Mouse (Mus musculus): ENCODE measurements around the gene Amigo2.
"Not testable (repeated sequence)": the region's sequence is repeated elsewhere in the genome, so short reads cannot be mapped to it uniquely, and the experiment has no call there.

Gene Amigo2

DNA sequence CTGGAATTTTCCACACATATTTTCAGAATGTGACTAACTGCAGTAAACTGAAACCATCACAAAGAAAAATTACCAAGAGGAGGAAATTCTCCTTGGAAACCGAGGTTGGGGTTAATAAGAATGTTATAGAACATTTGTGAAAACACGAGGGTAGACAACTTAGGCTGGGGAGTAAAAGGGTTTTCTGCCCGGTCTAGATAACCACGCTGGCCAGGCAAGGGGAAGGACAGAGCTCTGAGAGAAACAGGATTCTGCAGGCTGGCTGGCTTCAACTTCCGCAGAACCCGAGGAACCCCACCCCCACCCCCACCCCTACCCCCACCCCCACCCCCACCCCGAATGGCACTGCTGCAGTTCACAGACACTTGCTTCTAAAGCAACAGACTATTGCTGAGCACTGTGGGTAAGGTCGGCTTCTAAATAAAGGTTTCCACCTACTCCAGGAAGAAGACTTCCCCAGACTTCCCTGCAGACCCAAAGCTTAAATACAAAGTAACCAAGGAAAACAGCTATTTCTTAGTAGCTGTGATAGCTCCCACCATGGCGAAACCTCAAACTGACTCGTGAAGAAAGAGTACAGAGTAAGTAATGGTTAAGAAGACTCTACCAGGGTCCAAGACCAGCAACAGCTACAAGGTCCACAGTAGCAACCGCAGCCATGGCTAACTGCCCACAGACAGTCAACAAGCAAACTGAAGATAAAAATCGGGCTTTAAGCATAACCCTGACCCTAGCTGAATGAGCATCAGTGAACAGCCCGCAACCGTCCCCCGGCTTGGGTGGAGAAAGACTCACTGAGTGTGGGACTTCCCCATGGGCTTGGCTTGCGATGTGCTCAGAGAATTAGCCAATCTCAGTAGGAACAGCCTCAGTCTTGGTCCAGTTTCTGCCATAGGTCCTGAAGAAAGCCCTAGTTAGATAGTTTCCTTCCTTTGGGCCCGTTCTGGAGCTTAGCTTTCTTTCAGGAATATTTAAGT lies 34.3 kb downstream of the Amigo2 start:
- DNase-seq: no peak

DNA sequence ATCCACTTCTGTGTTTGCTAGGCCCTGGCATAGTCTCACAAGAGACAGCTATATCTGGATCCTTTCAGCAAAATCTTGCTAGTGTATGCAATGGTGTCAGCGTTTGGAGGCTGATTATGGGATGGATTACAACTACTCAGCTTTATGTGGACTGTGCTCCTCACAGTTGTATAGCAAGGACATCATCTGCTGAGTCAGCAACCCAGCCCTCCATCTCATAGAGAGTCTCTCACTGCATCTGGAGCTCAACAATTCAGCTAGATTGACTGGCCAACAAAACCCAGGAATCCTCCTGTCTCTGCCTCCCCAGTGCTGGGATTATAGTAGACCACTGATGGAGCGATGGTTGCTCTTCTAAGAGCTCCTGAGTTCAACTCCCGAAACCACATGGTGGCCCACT lies 37.3 kb downstream of the Amigo2 start:
- not testable (repeated sequence) for DNase-seq

DNA sequence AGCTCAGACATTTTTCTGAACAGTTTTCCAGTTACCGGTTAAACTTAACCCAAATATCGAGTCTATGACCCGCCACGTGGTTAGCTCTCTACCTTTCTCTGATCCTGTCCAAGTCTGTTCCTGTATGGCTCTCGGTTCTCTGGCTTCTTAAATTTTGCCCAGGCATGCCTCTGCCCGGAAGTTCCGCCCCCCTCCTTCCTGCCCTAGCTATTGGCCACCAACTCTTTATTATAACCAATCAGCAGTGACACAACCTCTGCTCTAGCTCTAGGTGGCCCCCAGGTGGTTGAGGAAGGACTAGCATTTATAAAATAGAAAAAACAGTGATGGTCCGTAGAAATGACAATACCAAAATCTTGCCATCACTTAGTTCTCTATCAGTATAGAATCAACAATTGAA lies 40.6 kb downstream of the Amigo2 start:
- no peak for DNase-seq

DNA sequence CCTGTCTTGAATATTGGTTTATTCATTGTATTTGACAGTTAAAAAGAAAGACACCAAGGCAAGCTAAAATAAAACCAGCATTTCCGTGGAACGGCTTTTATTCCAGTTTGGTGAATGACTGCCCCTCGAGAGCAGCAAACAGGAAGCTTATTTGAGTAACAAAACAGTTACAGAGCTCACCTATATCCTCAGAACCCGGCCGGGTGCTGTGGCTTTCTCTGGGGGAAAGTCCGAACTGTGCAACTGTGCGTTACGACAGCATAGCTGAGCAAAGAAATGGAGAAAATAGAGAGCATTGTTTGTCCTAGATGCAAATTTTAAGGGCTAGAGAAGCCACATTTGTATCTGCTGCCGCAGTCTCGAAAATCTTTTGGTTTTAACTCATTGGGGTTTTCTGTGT lies 41.3 kb downstream of the Amigo2 start:
- no peak for DNase-seq

DNA sequence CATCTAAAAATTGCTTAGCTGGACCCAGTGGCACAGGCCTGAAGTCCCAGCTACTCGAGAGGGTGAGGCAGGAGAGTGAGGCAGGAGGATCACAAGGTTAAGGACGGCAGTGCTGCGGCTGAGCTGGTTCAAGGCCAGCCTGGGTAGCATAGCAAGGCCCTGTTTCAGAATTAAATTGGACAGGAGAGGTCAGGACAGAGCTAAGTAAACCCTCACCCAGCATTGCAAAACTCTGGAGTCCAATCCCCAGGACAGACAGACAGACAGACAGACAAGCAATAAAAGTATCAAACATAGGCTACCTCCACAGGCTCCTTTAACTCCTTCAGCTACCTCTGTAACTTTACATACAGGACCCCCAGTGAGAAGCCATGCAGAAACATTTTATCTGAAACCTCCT lies 42.2 kb downstream of the Amigo2 start:
- DNase-seq: no peak

DNA sequence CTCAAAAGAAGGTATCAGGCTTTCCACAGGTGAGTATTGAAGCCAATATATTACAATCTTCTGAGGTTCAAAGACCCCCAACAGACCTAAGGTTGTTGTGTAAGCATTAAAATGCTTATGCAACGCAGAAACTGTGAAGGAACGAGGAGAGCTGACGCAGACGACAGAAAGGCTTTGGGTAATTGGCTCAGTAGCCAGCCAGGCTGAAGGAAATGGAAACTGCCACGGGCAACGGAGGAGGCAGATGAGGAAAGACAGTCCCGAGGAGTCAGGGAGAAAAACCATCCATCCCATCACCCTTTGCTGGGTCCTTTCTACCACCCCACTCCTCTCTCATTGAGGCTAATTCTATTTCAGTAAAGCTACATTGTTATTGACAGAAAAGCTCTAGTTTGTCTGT lies 50.4 kb downstream of the Amigo2 start:
- DNase-seq: no peak

DNA sequence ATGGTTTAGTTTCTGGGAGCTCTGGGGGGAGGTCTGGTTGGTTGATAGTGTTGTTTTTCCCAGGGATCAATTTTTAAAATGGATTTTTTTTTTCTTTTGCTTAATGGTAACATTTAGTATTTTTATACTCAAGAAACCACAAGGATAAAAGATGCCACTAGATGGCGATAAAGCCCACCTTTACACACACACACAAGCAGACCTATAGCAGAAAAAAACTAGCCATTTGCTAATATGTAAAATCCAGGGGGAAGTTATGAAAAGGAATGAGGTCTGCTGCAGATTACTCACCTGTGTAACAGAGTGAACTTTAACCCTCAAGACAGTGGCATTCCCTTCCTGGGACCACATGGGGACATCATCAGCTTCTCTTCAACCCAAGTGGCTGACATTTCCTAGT lies 51.5 kb downstream of the Amigo2 start:
- no peak for DNase-seq

All from kidney, adult 18-20 months (tissue).